Mouse (Mus musculus) liver, embryonic 14 days (tissue): ENCODE measurements around the gene Otud6a. TPM values are rescaled to one million over a fixed set of nuclear protein-coding genes. Genes with fewer than 3 reads are reported as not detected.

Source experiments
- polyA plus RNA-seq: library from polyadenylated mRNA; depleted of rRNA; stranded (reverse); fragments of >200 nt; gene quantifications from 2 replicates; pipeline ENCODE4 v1.2.3, GENCODE M21; 2012; rRNA removed

The Otud6a gene
- not detected in 2 replicates for polyA plus RNA-seq

GRCm38 (mm10) chrX:100428693-100429092 lies at the start of gene Otud6a:
Otud6a (plus strand) TSS chrX:100429013.

GRCm38 (mm10) chrX:100442617-100443016 lies 13.8 kb downstream of the Otud6a start, which contains the start of gene Awat2:
Awat2 (minus strand) TSS chrX:100442717.

Other genes starting within 250 kb of the Otud6a start
- gene Awat2, start 13.7 kb downstream of the Otud6a start, polyA plus RNA-seq = 0.20 and 0.21 TPM in 2 replicates
- gene Igbp1, start 65.3 kb downstream of the Otud6a start, polyA plus RNA-seq = 28.4 and 32.2 TPM in 2 replicates
- gene Dgat2l6, start 95.8 kb downstream of the Otud6a start, polyA plus RNA-seq = 0.01 TPM in 1 of 2 replicates, not detected in the other
- gene Awat1, start 143.2 kb downstream of the Otud6a start, polyA plus RNA-seq = not detected in 2 replicates
- gene P2ry4, start 165.9 kb downstream of the Otud6a start, polyA plus RNA-seq = 0.15 and 0.20 TPM in 2 replicates
- not detected in 2 replicates for gene Arr3, start 176.5 kb downstream of the Otud6a start, polyA plus RNA-seq
- gene Kif4, start 196.7 kb downstream of the Otud6a start, polyA plus RNA-seq = 14.6 and 16.9 TPM in 2 replicates
- 29.0 and 29.5 TPM in 2 replicates for gene Pdzd11, start 197.6 kb downstream of the Otud6a start, polyA plus RNA-seq